Mouse (Mus musculus): ENCODE data around the gene Vps11.
"Not testable (repeated sequence)": the region's sequence is repeated elsewhere in the genome, so short reads cannot be mapped to it uniquely, and the experiment has no call there.

The Vps11 gene

GRCm38 (mm10) chr9:44335331-44336092 is 26.0 kb downstream of the Vps11 start:
- DNase-seq (ENCODE audit: low read depth, low spot score), result peak; percentile 23

GRCm38 (mm10) chr9:44334396-44335330 is 26.8 kb downstream of the Vps11 start, which contains the start of gene H2afx:
TSS of gene H2afx (plus strand) at chr9:44334694.
- peak; percentile 100 for DNase-seq (ENCODE audit: low read depth, low spot score)

GRCm38 (mm10) chr9:44332918-44333638 is 28.4 kb downstream of the Vps11 start:
- no peak for DNase-seq (ENCODE audit: low read depth, low spot score)

- no peak for DNase-seq (ENCODE audit: low read depth, low spot score)
Measured at GRCm38 (mm10) chr9:44330736-44331135, 30.7 kb downstream of the Vps11 start.

GRCm38 (mm10) chr9:44327926-44328325 is 33.5 kb downstream of the Vps11 start:
- DNase-seq (ENCODE audit: low read depth, low spot score), result no peak

GRCm38 (mm10) chr9:44327064-44327711 is 34.3 kb downstream of the Vps11 start:
- no peak for DNase-seq (ENCODE audit: low read depth, low spot score)

GRCm38 (mm10) chr9:44326371-44327063 is 35.0 kb downstream of the Vps11 start:
- peak; percentile 97 for DNase-seq (ENCODE audit: low read depth, low spot score)

GRCm38 (mm10) chr9:44325768-44326370 is 35.6 kb downstream of the Vps11 start, which contains the start of gene Dpagt1:
TSS of gene Dpagt1 (plus strand) at chr9:44326019.
- no peak for DNase-seq (ENCODE audit: low read depth, low spot score)

- not testable (repeated sequence) for DNase-seq (ENCODE audit: low read depth, low spot score)
Measured at GRCm38 (mm10) chr9:44325032-44325767, 36.3 kb downstream of the Vps11 start.

- no peak for DNase-seq (ENCODE audit: low read depth, low spot score)
Measured at GRCm38 (mm10) chr9:44324147-44324546, 37.3 kb downstream of the Vps11 start.

GRCm38 (mm10) chr9:44323656-44324055 is 37.8 kb downstream of the Vps11 start:
- DNase-seq (ENCODE audit: low read depth, low spot score), result not testable (repeated sequence)

GRCm38 (mm10) chr9:44320799-44321133 is 40.7 kb downstream of the Vps11 start:
- DNase-seq (ENCODE audit: low read depth, low spot score), result peak; percentile 78

- peak; percentile 99 for DNase-seq (ENCODE audit: low read depth, low spot score)
Measured at GRCm38 (mm10) chr9:44319887-44320798, 41.3 kb downstream of the Vps11 start, which contains the start of gene C2cd2l. TSS of gene C2cd2l (minus strand) at chr9:44320285.

GRCm38 (mm10) chr9:44319105-44319886 is 42.2 kb downstream of the Vps11 start:
- DNase-seq (ENCODE audit: low read depth, low spot score), result peak; percentile 37

- no peak for DNase-seq (ENCODE audit: low read depth, low spot score)
Measured at GRCm38 (mm10) chr9:44318826-44319095, 42.7 kb downstream of the Vps11 start.

- no peak for DNase-seq (ENCODE audit: low read depth, low spot score)
Measured at GRCm38 (mm10) chr9:44318076-44318825, 43.2 kb downstream of the Vps11 start.

GRCm38 (mm10) chr9:44317452-44317851 is 44.0 kb downstream of the Vps11 start:
- no peak for DNase-seq (ENCODE audit: low read depth, low spot score)
